Mouse (Mus musculus): ENCODE measurements at regions not wholly inside any gene's neighbourhood (a gene's known extent, or its start where the extent isn't known, plus 50 kb on each side); places are given as distances from the start of the nearest gene placed in this dataset.
"Not testable (repeated sequence)": the region's sequence is repeated elsewhere in the genome, so short reads cannot be mapped to it uniquely, and the experiment has no call there.

- peak; percentile 26 for DNase-seq (ENCODE audit: low read depth, low spot score)
These were observed 94.4 kb downstream of the Cd24a start for GRCm38 (mm10) chr10:43672490-43672889.

GRCm38 (mm10) chr10:43674749-43675148, 96.7 kb downstream of the Cd24a start:
- DNase-seq (ENCODE audit: low read depth, low spot score) = no peak

DNA sequence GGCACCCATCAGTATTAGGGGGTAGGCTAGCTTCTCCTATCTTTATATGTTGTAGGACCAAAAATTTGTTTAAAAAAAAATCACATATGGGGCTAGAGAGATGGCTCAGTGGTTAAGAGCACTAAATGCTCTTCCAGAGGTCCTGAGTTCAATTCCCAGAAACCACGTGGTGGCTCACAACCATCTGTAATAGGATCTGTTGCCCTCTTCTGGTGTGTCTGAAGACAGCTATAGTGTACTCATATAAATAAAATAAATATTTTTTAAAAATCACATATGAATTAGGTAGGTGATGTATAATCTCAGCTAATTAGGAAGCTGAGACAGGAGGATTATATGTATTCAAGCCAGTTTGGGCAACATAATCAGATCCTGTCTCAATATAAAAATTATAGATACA, 97.4 kb downstream of the Cd24a start:
- DNase-seq (ENCODE audit: low read depth, low spot score) = not testable (repeated sequence)

DNA sequence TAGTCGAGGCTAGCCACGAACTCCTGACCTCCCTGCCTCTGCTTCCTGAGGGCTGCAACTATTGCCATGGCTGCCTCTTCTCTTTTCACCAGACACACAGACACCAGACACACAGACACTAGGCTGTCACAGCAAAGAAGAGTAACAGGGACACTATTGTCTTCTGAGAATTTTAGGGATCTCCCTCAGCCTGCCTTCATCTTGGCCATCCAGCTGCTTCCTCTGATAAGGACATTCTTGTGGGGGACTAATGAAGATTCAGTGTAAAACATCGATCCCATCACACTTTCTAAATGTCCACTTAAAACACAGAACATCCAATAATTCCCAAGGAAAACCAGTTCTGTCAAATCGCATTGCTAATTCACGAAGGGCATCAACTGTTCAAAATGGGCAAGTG, 98.2 kb downstream of the Cd24a start:
- DNase-seq (ENCODE audit: low read depth, low spot score) = no peak

GRCm38 (mm10) chr10:43684247-43685033, 106.4 kb downstream of the Cd24a start:
- DNase-seq (ENCODE audit: low read depth, low spot score) = no peak

GRCm38 (mm10) chr10:43689161-43689913, 111.3 kb downstream of the Cd24a start:
- DNase-seq (ENCODE audit: low read depth, low spot score) = no peak

- DNase-seq (ENCODE audit: low read depth, low spot score) = no peak
These were observed 111.8 kb downstream of the Cd24a start for GRCm38 (mm10) chr10:43689914-43690316.

DNA sequence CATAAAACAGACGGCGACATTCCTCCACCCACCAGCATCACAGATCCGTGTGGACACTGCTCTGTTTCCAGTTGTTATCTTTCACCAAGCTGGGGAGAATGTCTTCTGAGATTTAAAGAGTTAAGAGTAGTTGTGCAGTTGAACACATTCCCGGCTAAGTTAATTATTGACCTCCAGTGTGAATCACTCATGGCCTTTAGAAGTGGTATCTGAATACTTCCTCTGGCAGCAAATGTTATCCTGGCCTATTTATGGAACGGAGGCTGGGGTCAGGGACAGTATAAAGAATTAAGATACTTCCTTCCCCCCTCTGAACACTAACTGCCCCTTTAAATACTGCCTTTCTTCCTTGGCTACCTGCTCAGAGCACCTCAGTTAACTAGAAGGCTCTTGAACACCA, 115.9 kb downstream of the Cd24a start:
- no peak for DNase-seq (ENCODE audit: low read depth, low spot score)

DNA sequence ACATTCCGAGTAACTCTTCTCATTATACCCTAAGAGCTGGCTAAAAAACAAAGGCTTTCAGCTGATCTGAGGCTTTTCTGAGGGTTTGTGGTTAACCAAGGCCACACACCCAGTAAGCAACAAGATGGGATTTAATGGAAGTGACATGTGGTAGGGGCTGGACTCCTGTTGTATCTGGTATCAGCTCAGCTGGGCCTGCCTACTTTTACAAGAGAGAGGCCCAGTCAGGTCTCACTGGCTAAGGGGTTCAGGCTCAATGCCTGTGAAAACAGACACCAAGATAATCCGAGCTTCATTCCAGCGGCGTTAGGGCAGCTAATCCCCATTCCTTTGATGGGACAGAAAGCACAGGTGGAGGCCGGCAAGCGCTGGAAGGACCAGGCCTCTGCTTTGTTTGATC, 116.4 kb downstream of the Cd24a start:
- DNase-seq (ENCODE audit: low read depth, low spot score) = peak; percentile 40

DNA sequence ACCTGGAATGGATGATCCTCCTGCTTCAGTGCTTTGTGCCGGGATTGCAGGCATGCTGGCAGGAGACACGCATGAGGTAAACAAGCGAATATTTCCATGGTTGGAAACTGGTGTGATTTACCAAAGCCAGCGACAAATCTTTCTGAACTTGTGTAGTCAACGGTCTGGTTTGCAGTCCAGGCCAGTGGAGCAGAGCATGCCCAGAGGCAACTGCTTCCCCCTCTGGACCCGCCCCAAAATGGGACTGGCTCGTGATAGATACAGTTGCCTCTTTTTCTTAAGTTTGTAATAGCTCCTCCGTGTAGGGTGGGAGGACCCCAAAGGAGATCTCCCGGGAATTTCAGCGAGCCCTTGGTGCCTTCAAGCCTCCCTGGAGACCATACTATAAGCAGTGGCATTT, 117.4 kb downstream of the Cd24a start:
- no peak for DNase-seq (ENCODE audit: low read depth, low spot score)

DNA sequence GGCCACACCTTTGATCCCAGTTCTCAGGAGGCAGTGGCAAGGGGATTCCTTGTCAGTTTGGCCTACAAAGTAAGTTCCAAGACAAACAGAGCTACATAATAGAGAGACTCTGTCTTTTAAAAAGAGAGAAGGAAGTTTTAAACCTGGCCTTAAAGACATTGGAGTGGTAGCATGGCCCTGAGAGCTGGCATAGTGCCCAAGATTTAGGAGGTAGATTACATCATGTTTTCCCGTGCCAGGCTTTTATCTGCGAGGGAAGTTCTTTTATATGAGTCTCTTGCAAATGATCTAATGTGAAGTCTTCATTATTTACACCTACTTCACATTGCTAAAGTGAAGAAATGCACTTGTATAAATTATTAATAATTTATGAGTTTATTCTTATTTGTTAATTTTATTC, 119.8 kb downstream of the Cd24a start:
- no peak for DNase-seq (ENCODE audit: low read depth, low spot score)

- no peak for DNase-seq (ENCODE audit: low read depth, low spot score)
These were observed 122.5 kb downstream of the Cd24a start for GRCm38 (mm10) chr10:43700371-43701289.

- DNase-seq (ENCODE audit: low read depth, low spot score) = no peak
These were observed 124.8 kb downstream of the Cd24a start for GRCm38 (mm10) chr10:43702895-43703294.

DNA sequence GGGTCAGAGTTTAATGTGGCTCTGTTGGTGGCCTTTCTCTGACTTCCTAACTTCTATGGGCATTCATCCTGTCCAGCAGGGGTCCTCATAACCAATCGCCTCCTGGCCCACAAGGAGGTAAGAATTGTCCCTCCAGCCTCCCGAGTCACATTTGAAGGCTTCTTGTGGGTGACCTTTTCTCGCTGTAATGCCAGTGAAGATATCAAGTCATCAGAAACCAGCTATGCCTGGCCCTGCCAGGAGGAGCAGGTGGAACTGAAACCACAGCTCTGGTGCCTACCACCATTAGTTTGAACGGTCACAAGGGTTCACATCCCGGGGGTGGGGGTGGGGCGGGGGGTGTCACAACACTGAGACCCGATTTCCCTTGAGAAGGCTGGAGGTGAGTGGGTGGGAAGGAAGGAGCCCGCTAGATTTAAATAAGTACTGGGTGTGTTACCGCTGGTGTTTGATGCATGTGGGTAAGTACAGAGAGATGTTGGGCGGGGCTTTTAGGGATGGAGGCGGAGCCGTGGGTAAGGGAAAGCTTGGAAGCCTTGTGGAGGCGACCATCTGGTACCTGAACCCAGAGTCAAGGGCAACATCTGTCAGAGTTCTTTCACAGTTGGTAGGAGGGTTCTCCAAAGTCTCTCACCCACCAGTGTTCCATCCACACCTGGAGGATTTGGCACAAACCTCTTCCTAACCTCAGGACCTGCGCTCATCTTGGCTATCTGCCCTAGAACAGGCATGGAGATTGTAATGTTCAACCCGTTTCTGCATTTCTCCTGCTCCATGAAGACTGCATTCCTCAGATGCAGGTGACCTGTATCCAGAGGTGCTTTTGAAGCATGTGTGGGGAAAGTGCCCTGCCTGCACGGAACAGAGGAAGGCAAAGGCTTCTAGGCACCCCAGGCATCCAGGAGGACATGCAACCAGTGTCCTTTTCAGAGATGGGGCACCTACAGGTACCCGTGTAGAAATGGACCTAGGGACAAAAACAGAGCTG, 128.2 kb downstream of the Cd24a start:
- DNase-seq (ENCODE audit: low read depth, low spot score) = no peak

GRCm38 (mm10) chr10:43707011-43707410, 128.9 kb downstream of the Cd24a start:
- DNase-seq (ENCODE audit: low read depth, low spot score) = no peak

- no peak for DNase-seq (ENCODE audit: low read depth, low spot score)
These were observed 129.8 kb downstream of the Cd24a start for GRCm38 (mm10) chr10:43707821-43708373.

DNA sequence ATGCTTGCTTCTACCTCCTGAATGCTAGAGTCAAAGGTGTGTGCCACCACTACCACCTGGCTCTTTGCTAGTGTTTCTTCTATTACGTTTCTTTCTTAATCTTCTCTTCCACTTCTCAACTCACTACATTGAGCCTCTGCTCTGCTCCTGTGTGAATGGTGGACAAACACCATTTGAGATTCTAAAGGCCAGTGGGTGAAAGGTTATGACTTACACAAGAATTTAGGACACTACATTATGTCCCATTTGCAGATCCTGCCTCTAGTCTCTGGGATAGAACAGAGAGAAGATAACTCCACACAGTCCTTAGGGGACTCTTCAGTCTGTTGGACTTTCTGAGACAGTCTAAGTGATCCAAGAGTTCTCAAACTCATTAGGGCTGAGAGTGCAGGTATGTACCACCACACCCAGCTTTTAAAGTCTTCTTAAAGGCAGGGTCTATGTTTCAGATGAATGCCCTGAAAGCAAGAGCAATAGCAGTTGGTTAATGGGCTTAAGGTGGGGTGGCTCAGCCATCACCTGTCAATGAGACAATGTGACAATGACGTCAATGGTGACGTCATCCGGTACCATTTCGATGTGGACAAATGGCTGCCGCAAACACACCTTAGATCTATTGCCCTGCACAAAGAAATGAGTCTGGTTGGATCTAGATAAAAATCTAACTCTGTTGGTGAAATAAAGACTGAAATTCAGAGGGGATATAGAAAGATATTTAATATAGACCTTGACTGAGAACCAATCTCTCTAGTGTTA, 131.4 kb downstream of the Cd24a start:
- DNase-seq (ENCODE audit: low read depth, low spot score) = no peak

DNA sequence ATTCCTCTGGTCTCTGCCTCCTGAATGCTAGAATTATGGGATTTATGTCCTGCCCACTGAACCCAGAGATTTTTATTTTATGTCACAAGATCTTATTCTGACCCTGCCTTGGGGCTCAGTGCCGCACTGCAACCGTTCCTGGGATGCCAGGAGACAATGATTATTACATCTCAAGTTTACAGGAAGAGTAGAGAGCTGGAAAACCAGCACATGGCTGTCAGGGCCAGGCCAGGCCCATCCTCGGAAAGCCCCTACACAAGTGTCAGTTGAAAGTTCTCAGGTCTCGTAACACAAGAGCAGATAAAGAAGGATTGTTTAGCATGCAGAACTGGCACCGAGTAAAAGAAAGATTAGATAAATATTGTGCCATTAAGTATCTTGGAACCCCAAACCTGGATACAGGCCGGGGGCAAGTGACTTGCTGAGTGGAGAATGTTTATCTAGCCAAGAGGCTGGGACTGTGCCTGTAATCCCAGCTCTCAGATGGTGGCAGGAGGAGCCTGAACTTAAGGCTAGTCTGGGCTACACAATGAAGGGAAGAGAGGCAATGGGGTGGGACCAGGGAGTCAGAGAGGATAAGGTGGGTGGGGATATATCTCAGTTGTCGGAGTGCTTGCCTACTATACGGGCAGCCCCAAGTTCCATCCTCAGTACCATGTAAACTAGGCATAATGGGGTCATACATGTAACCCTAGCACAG, 132.3 kb downstream of the Cd24a start:
- no peak for DNase-seq (ENCODE audit: low read depth, low spot score)

DNA sequence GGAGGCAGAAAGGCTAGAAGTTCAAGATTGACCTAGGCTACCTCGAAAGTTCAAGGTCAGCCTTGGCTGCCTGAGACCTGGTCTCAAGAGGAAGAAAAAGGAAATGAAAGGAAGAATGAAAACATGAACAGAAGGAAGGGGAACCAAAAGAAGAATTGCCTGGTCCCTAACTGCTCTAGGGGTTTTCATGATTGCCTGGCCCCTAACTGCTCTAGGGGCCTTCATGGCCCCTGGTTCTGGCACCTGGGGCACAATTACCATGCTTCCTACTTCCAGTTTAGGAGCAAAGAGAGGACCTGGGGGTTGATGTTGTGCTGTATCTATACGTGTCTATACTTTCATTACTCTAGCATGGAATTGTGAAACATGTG, 132.8 kb downstream of the Cd24a start:
- DNase-seq (ENCODE audit: low read depth, low spot score) = no peak
